Mouse (Mus musculus) spleen, postnatal 10 days (tissue): ENCODE data around the gene Slc9a8.

Experiments
- DNase-seq, 2 experiments: peaks; one replicate each; pipeline ENCODE4 v3.0.0; 2021 to 2022; ENCODE audit warnings: low spot score in 2 of 2

The Slc9a8 gene

GRCm38 (mm10) chr2:167449331-167450275 lies 28.1 kb downstream of the Slc9a8 start:
- no peak for DNase-seq

- DNase-seq, result no peak
Measured at GRCm38 (mm10) chr2:167450647-167451046, 29.1 kb downstream of the Slc9a8 start.

- no peak for DNase-seq
Measured at GRCm38 (mm10) chr2:167453814-167454213, 32.3 kb downstream of the Slc9a8 start.

GRCm38 (mm10) chr2:167456361-167457020 lies 35.0 kb downstream of the Slc9a8 start:
- DNase-seq, result no peak

- DNase-seq, result no peak
Measured at GRCm38 (mm10) chr2:167457213-167457612, 35.7 kb downstream of the Slc9a8 start.

- no peak for DNase-seq
Measured at GRCm38 (mm10) chr2:167458548-167458947, 37.0 kb downstream of the Slc9a8 start.

- DNase-seq, result no peak
Measured at GRCm38 (mm10) chr2:167459071-167459865, 37.8 kb downstream of the Slc9a8 start.

GRCm38 (mm10) chr2:167462954-167463353 lies 41.4 kb downstream of the Slc9a8 start:
- peak; percentile 65 to 81 for DNase-seq

- no peak for DNase-seq
Measured at GRCm38 (mm10) chr2:167463802-167464201, 42.3 kb downstream of the Slc9a8 start.

- no peak for DNase-seq
Measured at GRCm38 (mm10) chr2:167465951-167466350, 44.4 kb downstream of the Slc9a8 start.

GRCm38 (mm10) chr2:167467214-167467613 lies 45.7 kb downstream of the Slc9a8 start:
- no peak for DNase-seq

- no peak for DNase-seq
Measured at GRCm38 (mm10) chr2:167468444-167468843, 46.9 kb downstream of the Slc9a8 start.

GRCm38 (mm10) chr2:167470611-167471010 lies 49.1 kb downstream of the Slc9a8 start:
- no peak for DNase-seq

- DNase-seq, result no peak
Measured at GRCm38 (mm10) chr2:167471585-167471984, 50.1 kb downstream of the Slc9a8 start.

GRCm38 (mm10) chr2:167474218-167474617 lies 52.7 kb downstream of the Slc9a8 start:
- no peak for DNase-seq

GRCm38 (mm10) chr2:167475596-167475995 lies 54.1 kb downstream of the Slc9a8 start:
- DNase-seq, result no peak

- peak in 1 of 2 experiments; percentile 38 for DNase-seq
Measured at GRCm38 (mm10) chr2:167476200-167476688, 54.7 kb downstream of the Slc9a8 start.

- no peak for DNase-seq
Measured at GRCm38 (mm10) chr2:167476762-167477161, 55.2 kb downstream of the Slc9a8 start.

GRCm38 (mm10) chr2:167478128-167478527 lies 56.6 kb downstream of the Slc9a8 start:
- no peak for DNase-seq

GRCm38 (mm10) chr2:167479501-167479900 lies 58.0 kb downstream of the Slc9a8 start:
- no peak for DNase-seq

- DNase-seq, result no peak
Measured at GRCm38 (mm10) chr2:167482681-167483080, 61.2 kb downstream of the Slc9a8 start.
